Mouse (Mus musculus): ENCODE measurements around the gene Cdh1.

DNA sequence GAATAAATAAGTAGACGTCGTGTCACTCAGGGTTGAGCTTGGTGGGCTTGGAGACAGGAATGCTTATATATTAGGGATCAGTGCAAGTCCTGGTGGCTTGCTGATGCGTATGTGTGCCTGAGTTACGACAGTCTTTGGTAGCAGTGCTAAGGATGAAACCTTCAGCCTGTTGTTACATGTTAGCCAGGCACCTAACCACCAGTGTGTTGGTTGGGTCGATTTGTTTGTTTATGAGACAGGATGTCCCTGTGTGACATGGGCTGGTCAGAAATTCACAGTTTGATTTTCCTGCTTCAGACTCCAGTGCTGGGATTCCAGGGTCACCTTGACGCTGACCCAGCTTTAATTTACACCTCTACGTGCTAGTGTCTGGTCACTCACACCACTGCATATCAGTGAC, 2.5 kb downstream of the Cdh1 start:
- TF ChIP-seq CTCF (IDR thresholded peaks at IDR 0.05) (no peak), EP300 (IDR thresholded peaks at IDR 0.05; ENCODE audit: insufficient read depth, low read depth, low read length) (no peak), POLR2A (IDR thresholded peaks at IDR 0.05; ENCODE audit: insufficient read depth, low read depth, low read length) (no peak)
